Mouse (Mus musculus): ENCODE data around the gene Tomm40l. TPM values are rescaled to one million over a fixed set of nuclear protein-coding genes. Genes with fewer than 3 reads are reported as not detected.

The Tomm40l gene
- polyA plus RNA-seq, 1 experiment = 85.5 TPM

GRCm38 (mm10) chr1:171232348-171232747 is 10.0 kb upstream of the Tomm40l start:
- Histone ChIP-seq H3K27me3 (ENCODE audit: control insufficient read depth, insufficient read depth, low read length) (no peaks in the 10 kb centered on the region), H3K4me3 (replicated peaks; ENCODE audit: insufficient read depth, low read depth, low read length) (no peak overlapping the region), H3K4me1 (ENCODE audit: control insufficient read depth, insufficient read depth, low read length) (no peaks in the 10 kb centered on the region), H3K27ac (ENCODE audit: insufficient read depth, low read length) (no peak overlapping the region)
- 86% methylated on average over 5 of the region's 5 CpGs for WGBS
- DNase-seq = no peak
- TF ChIP-seq POLR2A (IDR thresholded peaks at IDR 0.05; ENCODE audit: borderline replicate concordance, insufficient read depth, low read length) (no peak), CTCF (IDR thresholded peaks at IDR 0.05; ENCODE audit: borderline replicate concordance, insufficient read depth, low read depth, low read length) (no peak)

DNA sequence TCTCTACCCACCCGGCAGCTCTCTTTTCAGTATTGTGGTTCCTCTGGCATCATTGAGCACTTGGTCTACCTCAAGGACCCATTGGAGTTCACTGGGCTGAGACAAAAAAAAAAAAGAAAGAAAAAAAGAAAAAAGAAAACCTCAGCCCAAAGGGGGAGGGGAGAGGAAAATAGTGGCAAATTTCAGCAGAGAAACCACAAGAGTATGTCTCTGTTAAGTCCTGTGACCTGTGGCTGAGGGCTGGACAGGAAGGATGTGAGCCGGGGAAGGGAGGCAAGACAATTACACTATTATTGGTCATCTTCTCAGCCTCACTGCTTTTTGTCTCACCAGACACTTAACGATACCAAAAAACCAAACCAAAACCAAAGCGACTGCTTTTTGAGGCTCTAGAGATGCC is 9.5 kb upstream of the Tomm40l start:
- TF ChIP-seq POLR2A (IDR thresholded peaks at IDR 0.05; ENCODE audit: borderline replicate concordance, insufficient read depth, low read length) = no peak
- no peak for TF ChIP-seq CTCF (IDR thresholded peaks at IDR 0.05; ENCODE audit: borderline replicate concordance, insufficient read depth, low read depth, low read length)
- no peaks in the 10 kb centered on the region for H3K27me3 ChIP-seq (ENCODE audit: control insufficient read depth, insufficient read depth, low read length)
- DNase-seq = no peak
- no peak overlapping the region for H3K4me3 ChIP-seq (replicated peaks; ENCODE audit: insufficient read depth, low read depth, low read length)
- H3K4me1 ChIP-seq (ENCODE audit: control insufficient read depth, insufficient read depth, low read length) = no peaks in the 10 kb centered on the region
- WGBS = 64% methylated on average over 4 of the region's 4 CpGs
- H3K27ac ChIP-seq (ENCODE audit: insufficient read depth, low read length) = no peak overlapping the region

DNA sequence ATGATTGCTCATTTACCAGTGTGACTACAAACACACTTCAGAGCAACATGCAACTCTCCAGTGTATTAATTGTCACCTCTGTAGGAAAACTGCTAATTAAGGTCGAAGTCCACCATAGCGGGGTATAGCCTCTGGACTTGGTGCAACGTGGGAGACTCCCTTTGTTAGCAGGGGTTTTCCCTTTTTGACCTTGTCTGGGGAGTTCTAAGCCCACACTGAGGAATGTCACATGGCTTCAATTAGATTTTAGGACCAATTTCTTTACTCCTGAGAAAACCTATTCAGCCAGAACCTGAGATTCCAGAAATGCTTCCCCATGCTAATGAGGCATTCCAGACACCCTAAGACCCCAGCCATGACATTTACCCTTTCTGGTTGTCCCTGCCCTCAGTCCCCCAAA is 7.9 kb upstream of the Tomm40l start:
- WGBS = 81% methylated on average over 3 of the region's 3 CpGs
- TF ChIP-seq CTCF (IDR thresholded peaks at IDR 0.05; ENCODE audit: borderline replicate concordance, insufficient read depth, low read depth, low read length) = no peak
- no peak for TF ChIP-seq POLR2A (IDR thresholded peaks at IDR 0.05; ENCODE audit: borderline replicate concordance, insufficient read depth, low read length)
- Histone ChIP-seq H3K4me1 (ENCODE audit: control insufficient read depth, insufficient read depth, low read length) (no peaks in the 10 kb centered on the region), H3K27ac (ENCODE audit: insufficient read depth, low read length) (no peak overlapping the region), H3K4me3 (replicated peaks; ENCODE audit: insufficient read depth, low read depth, low read length) (no peak overlapping the region), H3K27me3 (ENCODE audit: control insufficient read depth, insufficient read depth, low read length) (no peaks in the 10 kb centered on the region)
- no peak for DNase-seq

GRCm38 (mm10) chr1:171229750-171230149 is 7.4 kb upstream of the Tomm40l start:
- H3K27ac ChIP-seq (ENCODE audit: insufficient read depth, low read length) = no peak overlapping the region
- TF ChIP-seq CTCF (IDR thresholded peaks at IDR 0.05; ENCODE audit: borderline replicate concordance, insufficient read depth, low read depth, low read length) (no peak), POLR2A (IDR thresholded peaks at IDR 0.05; ENCODE audit: borderline replicate concordance, insufficient read depth, low read length) (no peak)
- 48% methylated on average over 6 of the region's 6 CpGs for WGBS
- no peak for DNase-seq
- no peaks in the 10 kb centered on the region for H3K4me1 ChIP-seq (ENCODE audit: control insufficient read depth, insufficient read depth, low read length)
- H3K4me3 ChIP-seq (replicated peaks; ENCODE audit: insufficient read depth, low read depth, low read length) = no peak overlapping the region
- no peaks in the 10 kb centered on the region for H3K27me3 ChIP-seq (ENCODE audit: control insufficient read depth, insufficient read depth, low read length)

DNA sequence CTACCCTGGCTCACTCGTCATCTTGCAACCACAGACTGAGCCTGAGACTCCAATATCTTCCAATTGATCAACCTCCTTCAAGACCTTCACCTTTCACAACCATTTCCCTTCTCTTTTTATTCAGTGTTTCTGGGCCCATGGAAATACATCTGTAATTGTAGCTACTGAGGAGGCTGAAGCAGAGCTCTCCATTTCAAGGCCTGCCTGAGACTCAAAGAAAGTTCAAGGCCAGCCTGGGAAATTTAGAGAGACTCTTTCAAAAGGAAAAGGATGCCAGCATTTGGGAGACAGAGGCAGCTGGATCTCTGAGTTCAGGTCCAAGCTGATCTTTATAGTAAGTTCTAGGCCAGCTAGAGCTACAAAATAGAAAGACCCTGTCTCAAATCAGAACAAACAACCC is 5.6 kb upstream of the Tomm40l start:
- TF ChIP-seq CTCF (IDR thresholded peaks at IDR 0.05; ENCODE audit: borderline replicate concordance, insufficient read depth, low read depth, low read length) (no peak), POLR2A (IDR thresholded peaks at IDR 0.05; ENCODE audit: borderline replicate concordance, insufficient read depth, low read length) (no peak)
- no peak for DNase-seq
- Histone ChIP-seq H3K4me1 (ENCODE audit: control insufficient read depth, insufficient read depth, low read length) (no peaks in the 10 kb centered on the region), H3K4me3 (replicated peaks; ENCODE audit: insufficient read depth, low read depth, low read length) (no peak overlapping the region), H3K27me3 (ENCODE audit: control insufficient read depth, insufficient read depth, low read length) (no peaks in the 10 kb centered on the region), H3K27ac (ENCODE audit: insufficient read depth, low read length) (no peak overlapping the region)
- 89% methylated on average over 1 of the region's 1 CpGs for WGBS

- no peak for TF ChIP-seq POLR2A (IDR thresholded peaks at IDR 0.05; ENCODE audit: borderline replicate concordance, insufficient read depth, low read length)
- TF ChIP-seq CTCF (IDR thresholded peaks at IDR 0.05; ENCODE audit: borderline replicate concordance, insufficient read depth, low read depth, low read length) = no peak
- H3K27ac ChIP-seq (ENCODE audit: insufficient read depth, low read length) = no peak overlapping the region
- no peaks in the 10 kb centered on the region for H3K4me1 ChIP-seq (ENCODE audit: control insufficient read depth, insufficient read depth, low read length)
- H3K4me3 ChIP-seq (replicated peaks; ENCODE audit: insufficient read depth, low read depth, low read length) = no peak overlapping the region
- 55% methylated on average over 4 of the region's 4 CpGs for WGBS
- H3K27me3 ChIP-seq (ENCODE audit: control insufficient read depth, insufficient read depth, low read length) = no peaks in the 10 kb centered on the region
- no peak for DNase-seq
Measured at GRCm38 (mm10) chr1:171226780-171227179, 4.5 kb upstream of the Tomm40l start.

DNA sequence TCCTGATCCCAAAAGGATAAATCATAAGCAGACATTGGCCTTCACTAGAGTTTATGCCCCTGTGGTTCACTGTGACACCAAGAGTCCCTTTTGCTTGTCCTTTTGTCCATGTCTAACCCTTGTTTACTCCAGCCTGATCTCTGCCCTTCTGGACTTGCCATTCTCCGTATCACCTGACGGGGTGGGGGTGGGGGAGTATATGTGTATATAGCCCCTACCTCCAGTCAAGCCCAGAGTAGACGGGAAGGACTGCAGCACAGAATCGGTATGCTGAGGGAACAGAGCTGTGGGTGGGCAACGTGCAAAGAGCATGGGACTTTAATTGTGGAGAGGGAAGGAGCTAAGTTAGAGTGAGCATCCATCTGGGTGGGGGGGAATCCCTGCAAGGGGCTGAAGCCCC is 2.5 kb upstream of the Tomm40l start, which contains the start of gene Apoa2:
Apoa2 (plus strand) TSS at position 198 of the 400 bp plus-strand sequence.
- TF ChIP-seq CTCF (IDR thresholded peaks at IDR 0.05; ENCODE audit: borderline replicate concordance, insufficient read depth, low read depth, low read length) (no peak), POLR2A (IDR thresholded peaks at IDR 0.05; ENCODE audit: borderline replicate concordance, insufficient read depth, low read length) (no peak)
- Histone ChIP-seq H3K27ac (ENCODE audit: insufficient read depth, low read length) (no peak within 1 kb of the TSS), H3K4me3 (replicated peaks; ENCODE audit: insufficient read depth, low read depth, low read length) (no peak within 1 kb of the TSS), H3K27me3 (ENCODE audit: control insufficient read depth, insufficient read depth, low read length) (no peaks in the 10 kb centered on the region), H3K4me1 (ENCODE audit: control insufficient read depth, insufficient read depth, low read length) (no peaks in the 10 kb centered on the region)
- no peak for DNase-seq
- 84% methylated on average over 5 of the region's 5 CpGs for WGBS

- no peak for DNase-seq
- TF ChIP-seq POLR2A (IDR thresholded peaks at IDR 0.05; ENCODE audit: borderline replicate concordance, insufficient read depth, low read length) (no peak), CTCF (IDR thresholded peaks at IDR 0.05; ENCODE audit: borderline replicate concordance, insufficient read depth, low read depth, low read length) (no peak)
- Histone ChIP-seq H3K27ac (ENCODE audit: insufficient read depth, low read length) (no peak overlapping the region), H3K27me3 (ENCODE audit: control insufficient read depth, insufficient read depth, low read length) (no peaks in the 10 kb centered on the region), H3K4me3 (replicated peaks; ENCODE audit: insufficient read depth, low read depth, low read length) (no peak overlapping the region), H3K4me1 (ENCODE audit: control insufficient read depth, insufficient read depth, low read length) (no peaks in the 10 kb centered on the region)
- 89% methylated on average over 2 of the region's 2 CpGs for WGBS
Measured at GRCm38 (mm10) chr1:171223796-171224195, 1.5 kb upstream of the Tomm40l start.
